Mouse (Mus musculus) olfactory bulb, adult 2 months (tissue): ENCODE results near the gene Tomm40. TPM values are rescaled to one million over a fixed set of nuclear protein-coding genes. Genes with fewer than 3 reads are reported as not detected.
A peak's percentile ranks its signal among the peaks of the same experiment; 100 is the strongest.

Source experiments
- H3K27ac ChIP-seq: fragments of 200-500 bp; 2 replicates; pipeline ENCODE4 v1.5.1; 2012; ENCODE audit warnings: low read depth, low read length; ENCODE audit not compliant: insufficient read depth
- H3K4me1 ChIP-seq: fragments of 200-500 bp; 2 replicates; pipeline ENCODE4 v1.6.1; 2012; ENCODE audit warnings: low read length; ENCODE audit not compliant: control insufficient read depth, insufficient read depth
- H3K4me3 ChIP-seq: fragments of 200-500 bp; 2 replicates; pipeline ENCODE4 v1.5.1; 2012; ENCODE audit warnings: mild to moderate bottlenecking, low read depth, low read length, moderate library complexity; ENCODE audit not compliant: insufficient read depth
- CTCF ChIP-seq: fragments of 200-500 bp; IDR thresholded peaks from 2 replicates; pipeline ENCODE4 v1.5.1; 2012; ENCODE audit warnings: low read depth, mild to moderate bottlenecking, low read length, moderate library complexity; ENCODE audit not compliant: insufficient read depth
- POLR2A ChIP-seq: fragments of 200-500 bp; IDR thresholded peaks from 2 replicates; pipeline ENCODE4 v1.6.1; 2012; ENCODE audit warnings: mild to moderate bottlenecking, low read depth, low read length, moderate library complexity; ENCODE audit not compliant: insufficient read depth
- WGBS: fragments of 180-500 bp; shearing (Covaris S2); methylation state at CpG from one replicate; pipeline ENCODE4 v1.1.7; 2018; 5-methylcytosine and 5-hydroxymethylcytosine counted together
- polyA plus RNA-seq: library from polyadenylated mRNA; stranded (reverse); fragments of >200 nt; gene quantifications from 2 replicates; pipeline ENCODE4 v1.2.4, GENCODE M21; 2012; ENCODE audit warnings: low replicate concordance; ENCODE audit not compliant: missing spikeins, insufficient read depth, insufficient read length

Tomm40 gene
- polyA plus RNA-seq, 1 experiment, result not detected

- TF ChIP-seq POLR2A (no peak), CTCF (no peak)
- Histone ChIP-seq H3K4me3 (no peak overlapping the region), H3K4me1 (peaks cover 20% of the 10 kb centered on the region), H3K27ac (no peak overlapping the region)
- 73% methylated on average over 7 of the region's 7 CpGs for WGBS
Measured at GRCm38 (mm10) chr7:19753587-19753986, 38.3 kb upstream of the Tomm40 start.

GRCm38 (mm10) chr7:19752652-19753051 lies 37.4 kb upstream of the Tomm40 start:
- no peak overlapping the region for H3K4me3 ChIP-seq
- WGBS, result 78% methylated on average over 8 of the region's 8 CpGs
- no peak overlapping the region for H3K27ac ChIP-seq
- H3K4me1 ChIP-seq, result peaks cover 28% of the 10 kb centered on the region
- no peak for TF ChIP-seq POLR2A
- no peak for TF ChIP-seq CTCF

DNA sequence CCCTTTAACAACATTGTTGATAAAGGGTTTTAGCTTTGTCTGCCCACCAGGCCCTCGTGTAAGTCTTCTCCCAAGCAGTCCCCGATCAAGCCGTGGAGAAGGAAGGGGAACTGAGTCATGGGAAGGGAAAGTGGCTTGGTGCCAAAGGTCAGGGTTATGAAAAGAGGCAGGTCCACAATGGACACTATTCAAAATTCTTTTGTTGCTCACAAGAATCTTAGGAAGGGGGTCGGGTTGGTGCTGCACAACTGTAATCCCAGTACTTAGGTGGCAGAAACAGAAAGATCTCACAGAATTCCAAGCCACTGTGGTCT lies 35.8 kb upstream of the Tomm40 start:
- TF ChIP-seq CTCF (no peak), POLR2A (no peak)
- H3K4me1 ChIP-seq, result peaks cover 37% of the 10 kb centered on the region
- H3K27ac ChIP-seq, result no peak overlapping the region
- H3K4me3 ChIP-seq, result no peak overlapping the region
- 32% methylated on average over 4 of the region's 4 CpGs for WGBS

GRCm38 (mm10) chr7:19750217-19751069 lies 35.2 kb upstream of the Tomm40 start, which contains the start of gene Nectin2:
Nectin2 (minus strand) TSS chr7:19750483.
- Histone ChIP-seq H3K4me3 (peak within 1 kb of the TSS; percentile 52), H3K27ac (no peak within 1 kb of the TSS), H3K4me1 (peaks cover 34% of the 10 kb centered on the region)
- TF ChIP-seq CTCF (peak; percentile 52; the same call in 1 of the 2 replicates), POLR2A (no peak)
- 16% methylated on average over 19 of the region's 19 CpGs for WGBS

DNA sequence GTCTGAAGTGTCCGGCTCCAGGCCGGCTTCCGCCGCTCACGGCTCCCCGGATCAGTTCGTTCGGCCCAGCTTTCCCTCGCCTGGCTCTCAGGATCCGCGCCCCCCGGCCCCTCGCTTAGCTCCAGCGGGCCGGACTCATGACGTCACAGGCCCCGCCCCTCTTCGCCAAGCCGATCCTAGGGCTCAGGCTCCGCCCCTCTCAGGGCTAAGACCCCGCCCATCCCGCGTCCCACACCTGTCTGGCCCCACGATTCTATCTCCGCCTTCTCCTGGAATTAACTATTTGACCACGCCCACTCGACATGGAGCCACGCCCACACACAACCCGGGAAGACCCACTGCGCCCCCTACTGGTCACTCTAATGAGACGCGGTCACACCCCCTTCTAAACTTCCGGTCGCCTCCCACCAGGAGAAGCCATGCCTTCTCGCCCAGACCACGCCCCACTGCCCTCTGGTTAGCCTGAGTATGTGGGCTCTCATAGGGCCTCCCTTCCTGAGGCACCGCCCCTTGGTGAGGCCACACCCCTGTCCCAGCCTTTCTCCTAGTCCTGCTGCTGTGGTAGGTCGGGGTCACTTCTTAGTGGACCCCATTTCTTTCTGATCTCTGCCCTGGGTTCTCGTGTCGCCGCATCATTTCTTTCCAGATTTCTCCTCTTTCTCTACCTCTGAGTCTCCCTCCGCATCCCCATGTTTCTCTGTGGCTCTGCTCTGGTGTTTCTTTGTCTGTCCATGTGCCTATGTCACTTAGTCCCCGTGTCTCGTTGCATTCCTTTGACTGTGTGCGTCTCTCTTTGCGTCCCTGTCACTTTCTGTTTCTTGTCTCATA lies 34.4 kb upstream of the Tomm40 start:
- no peak overlapping the region for H3K27ac ChIP-seq
- H3K4me3 ChIP-seq, result peak overlapping the region; percentile 52
- WGBS, result under 1% methylated on average over 46 of the region's 46 CpGs
- peaks cover 34% of the 10 kb centered on the region for H3K4me1 ChIP-seq
- TF ChIP-seq CTCF (peak; percentile 75), POLR2A (0 out of 2 replicates have a peak, but pooled peaks have one; percentile 16)

GRCm38 (mm10) chr7:19748219-19749195 lies 33.3 kb upstream of the Tomm40 start:
- Histone ChIP-seq H3K27ac (no peak overlapping the region), H3K4me1 (peaks cover 34% of the 10 kb centered on the region), H3K4me3 (peak overlapping the region; percentile 52)
- WGBS, result 2% methylated on average over 32 of the region's 32 CpGs
- TF ChIP-seq POLR2A (no peak), CTCF (no peak)

DNA sequence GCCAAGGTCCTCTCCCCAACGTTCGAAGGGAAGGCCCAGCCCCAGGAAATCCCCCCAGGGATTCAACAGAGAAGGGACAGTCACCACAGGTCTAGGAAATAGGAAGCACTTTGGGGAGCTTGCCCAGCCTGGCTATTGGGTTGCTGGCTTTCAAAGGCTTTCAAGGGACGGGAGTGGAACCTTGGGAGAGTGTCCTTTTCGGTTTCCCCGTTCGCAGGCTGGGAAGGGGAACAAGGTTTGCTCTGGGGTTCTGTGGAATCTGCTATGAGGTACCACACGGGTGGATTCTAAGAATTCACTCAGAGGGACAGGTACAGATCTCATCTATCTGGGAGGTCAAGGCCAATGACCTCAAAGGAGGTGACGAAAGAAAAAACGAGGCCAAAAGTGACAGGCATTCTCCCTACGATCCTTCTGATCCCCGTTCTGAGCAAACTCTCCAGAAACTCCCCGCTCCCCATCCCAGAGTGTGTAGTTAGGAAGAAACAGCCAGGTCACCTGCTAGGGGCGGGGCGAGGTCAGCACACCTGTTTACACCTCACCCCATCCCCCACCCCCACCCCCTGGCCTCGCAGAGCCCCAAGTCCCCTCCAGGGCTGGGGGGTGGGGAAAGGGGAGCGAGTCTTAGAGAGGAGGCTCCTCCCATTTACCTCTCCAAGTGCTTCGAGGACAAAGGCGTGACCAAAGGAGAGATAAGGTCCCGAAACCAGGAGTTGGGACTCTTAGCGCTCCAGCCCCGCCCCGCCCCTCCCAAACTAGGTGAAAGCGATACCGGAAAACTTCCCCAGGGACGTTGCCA lies 32.4 kb upstream of the Tomm40 start:
- Histone ChIP-seq H3K4me1 (peaks cover 34% of the 10 kb centered on the region), H3K27ac (no peak overlapping the region), H3K4me3 (no peak overlapping the region)
- 30% methylated on average over 25 of the region's 25 CpGs for WGBS
- TF ChIP-seq POLR2A (no peak), CTCF (no peak)
